Mouse (Mus musculus) CD4-positive helper T cell, adult 2 months (primary cell): ENCODE measurements around the gene Ep400.
"Not testable (repeated sequence)": the region's sequence is repeated elsewhere in the genome, so short reads cannot be mapped to it uniquely, and the experiment has no call there.

Experiments used
- DNase-seq: peaks from one replicate; pipeline ENCODE4 v3.0.0-alpha.2; 2012; ENCODE audit warnings: low read depth, missing footprints, low spot score

Ep400 gene

DNA sequence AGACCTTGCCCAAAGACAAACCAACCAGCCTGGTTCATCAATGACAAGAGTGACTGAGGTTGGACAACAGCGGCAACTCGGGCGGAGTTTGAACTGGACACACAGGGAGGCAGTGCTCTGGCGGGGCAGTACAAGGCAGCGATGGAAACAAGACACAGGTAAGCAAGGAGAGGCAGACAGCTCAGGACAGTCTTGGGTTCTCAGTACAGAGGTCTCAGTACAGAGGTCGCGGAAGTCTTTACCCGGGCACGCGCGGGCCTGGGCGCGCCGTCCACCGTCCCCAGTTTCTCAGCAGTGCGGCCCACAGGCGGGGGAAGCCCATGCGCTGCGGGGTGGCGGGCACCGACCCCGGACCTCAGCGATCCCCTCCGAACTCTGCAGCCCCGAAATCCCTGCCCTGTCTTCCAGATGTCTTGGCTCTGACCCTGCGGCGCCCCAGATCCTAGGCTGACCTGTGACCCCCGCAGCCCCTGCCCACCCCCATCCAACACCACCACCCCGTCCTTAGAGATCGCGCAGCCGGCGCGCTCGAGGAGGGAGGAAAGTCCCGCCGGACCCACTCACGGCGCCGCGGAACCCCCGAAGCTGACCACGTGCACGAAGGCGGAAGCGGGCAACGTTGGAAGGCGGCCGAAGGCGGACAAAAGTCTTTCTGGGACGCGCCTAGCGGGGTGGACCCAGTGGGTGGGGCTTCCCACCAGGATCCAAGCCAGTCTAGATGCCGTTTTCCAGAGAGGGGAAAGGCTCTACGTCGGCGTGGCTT, 9.7 kb upstream of the Ep400 start, which contains the start of gene Pus1:
Pus1 (minus strand) TSS at position 662 of the 763 bp plus-strand sequence.
- DNase-seq: peak; percentile 84

DNA sequence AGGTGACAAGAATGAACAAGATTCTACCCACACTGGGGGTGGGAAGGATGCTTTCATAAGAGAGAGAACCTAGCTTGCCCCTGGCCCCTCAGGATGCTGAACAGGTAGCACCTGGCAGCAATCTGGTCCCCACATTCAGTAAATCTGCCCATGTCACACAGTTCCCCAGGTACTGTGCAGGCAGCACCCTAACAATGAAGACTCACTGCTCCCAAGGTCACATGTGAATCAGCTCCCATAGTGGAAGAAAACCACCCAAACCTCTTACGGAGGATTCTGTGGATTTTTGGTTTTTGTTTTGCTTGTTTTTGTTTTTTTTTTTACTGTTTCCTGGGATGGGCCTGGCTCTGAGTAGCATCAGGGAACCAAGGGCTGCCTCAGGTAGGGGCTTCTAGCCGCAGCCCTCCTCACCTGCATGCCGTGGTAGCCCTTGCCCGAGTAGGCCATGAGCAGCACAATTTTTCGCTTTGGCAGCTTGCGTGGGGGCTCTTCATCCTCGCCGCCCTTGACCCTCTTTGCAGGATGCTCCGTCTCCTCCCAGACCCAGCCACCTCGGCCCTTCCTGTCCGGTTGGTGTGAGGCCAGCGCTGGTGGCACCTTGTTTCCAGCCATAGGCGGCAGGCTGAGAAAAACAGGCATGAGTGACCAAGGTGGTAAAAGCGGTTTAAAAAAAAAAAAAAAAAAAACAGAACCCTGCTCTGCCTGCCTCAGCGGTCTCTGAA, 8.9 kb upstream of the Ep400 start:
- DNase-seq: peak; percentile 14

DNA sequence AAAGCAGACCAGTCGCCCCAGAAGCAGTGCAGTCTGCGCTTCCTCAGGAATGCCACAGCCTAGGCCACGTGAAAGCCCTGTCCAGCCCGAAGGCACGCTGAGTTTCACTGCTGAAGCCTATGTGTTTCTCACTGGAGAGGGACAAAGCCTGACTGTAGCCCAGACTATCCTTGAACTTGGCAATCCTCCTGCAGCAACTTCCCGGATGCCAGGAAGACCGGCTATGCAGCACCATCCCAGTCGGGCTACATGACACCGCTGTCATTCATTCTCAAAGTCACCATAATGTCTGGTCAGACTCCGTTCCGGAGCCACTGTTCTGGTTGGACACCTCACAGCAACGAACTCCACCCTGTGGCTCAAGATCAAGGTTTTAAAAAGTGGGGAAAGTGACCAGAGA, 7.7 kb upstream of the Ep400 start:
- DNase-seq: no peak

DNA sequence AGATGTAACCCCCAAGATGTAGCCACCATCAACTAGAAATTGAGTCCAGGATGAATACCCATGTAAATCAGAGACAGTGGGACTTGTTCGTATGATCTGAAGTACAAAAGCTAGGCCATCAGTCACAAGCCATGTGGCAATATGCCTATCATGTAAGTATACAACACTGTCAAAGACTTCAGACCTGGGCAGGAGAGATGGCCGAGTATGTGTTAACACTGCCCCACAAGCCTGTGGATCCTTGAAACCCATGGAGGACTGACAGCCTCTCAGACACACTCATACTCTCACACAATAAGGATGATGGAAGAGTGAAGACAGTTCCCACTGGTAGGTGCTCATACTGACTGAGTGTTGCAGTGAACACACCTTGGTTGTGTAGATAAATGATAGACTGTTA, 5.6 kb upstream of the Ep400 start:
- no peak for DNase-seq

DNA sequence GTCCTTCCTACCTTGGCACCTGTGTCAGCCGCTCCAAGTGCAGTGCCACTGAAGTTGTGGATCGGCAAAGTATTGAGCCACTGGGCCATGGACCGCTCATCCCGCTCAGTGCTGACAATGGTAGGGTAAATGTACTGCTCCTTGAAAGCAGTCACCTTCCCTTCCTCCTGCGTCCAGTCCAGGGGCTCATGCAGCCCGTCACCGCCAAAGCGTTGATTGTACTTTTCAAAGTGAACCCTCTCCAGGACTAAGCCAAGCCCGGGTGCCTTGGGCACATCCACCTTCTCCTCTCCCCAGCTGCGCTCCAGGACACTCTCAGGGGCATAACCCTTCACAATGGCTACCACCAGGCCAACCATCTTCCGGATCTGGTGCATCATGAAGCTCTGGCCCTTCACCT, 4.0 kb upstream of the Ep400 start:
- DNase-seq: no peak

DNA sequence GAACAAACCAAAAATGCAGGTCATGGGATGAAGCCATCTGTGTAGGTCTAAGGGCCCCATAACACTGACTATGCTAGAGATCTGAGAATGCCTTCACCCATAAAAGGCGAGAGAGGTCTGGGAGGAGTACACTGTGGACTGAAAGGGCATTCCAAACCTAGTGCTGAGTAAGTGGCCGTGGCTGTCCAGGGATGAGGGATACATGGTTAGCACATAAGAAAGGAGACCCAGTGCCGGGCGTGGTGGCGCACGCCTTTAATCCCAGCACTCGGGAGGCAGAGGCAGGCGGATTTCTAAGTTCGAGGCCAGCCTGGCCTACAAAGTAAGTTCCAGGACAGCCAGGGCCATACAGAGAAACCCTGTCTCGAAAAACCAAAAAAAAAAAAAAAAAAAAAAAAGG, 2.4 kb upstream of the Ep400 start:
- DNase-seq: not testable (repeated sequence)

DNA sequence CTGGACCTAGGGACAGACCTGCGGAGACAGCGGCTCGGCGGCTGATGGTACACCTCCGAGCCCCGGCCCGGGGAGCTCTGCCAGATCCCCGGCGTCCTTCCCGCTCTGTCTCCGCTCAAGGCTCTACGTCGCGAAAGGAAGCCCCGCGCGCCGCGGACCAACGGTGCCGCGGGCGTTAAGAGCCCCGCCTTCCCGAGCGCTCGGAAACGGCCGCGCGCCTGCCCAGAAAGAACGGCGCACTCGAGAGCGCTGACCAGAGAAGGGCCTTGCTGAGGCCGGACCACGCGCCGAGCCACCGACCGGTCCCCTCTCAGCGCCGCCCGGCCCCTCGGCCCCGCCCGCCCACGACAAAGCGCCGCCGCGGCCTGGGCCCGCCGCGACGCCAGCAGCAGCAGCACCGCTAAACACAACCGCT, 479 bp downstream of the Ep400 start:
- peak; percentile 80 for DNase-seq

DNA sequence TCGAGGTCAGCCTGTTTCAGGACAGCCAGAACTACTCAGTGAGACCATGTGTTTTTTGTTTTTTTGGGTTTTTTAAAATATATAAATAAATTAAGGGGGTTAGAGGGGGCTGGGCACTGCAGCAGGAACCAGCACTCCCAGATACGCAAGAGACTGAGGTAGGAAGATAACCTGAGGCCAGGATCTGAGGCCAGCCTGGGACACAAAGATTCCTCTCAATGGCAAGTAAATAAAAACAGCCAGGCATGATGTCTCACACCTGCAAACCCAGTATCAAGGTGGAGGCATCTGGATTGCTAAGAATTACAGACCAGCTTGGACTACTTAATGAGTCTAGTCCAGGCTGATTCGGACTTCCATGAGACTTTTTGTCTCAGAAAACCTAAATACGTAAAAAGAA, 1.2 kb downstream of the Ep400 start:
- no peak for DNase-seq

DNA sequence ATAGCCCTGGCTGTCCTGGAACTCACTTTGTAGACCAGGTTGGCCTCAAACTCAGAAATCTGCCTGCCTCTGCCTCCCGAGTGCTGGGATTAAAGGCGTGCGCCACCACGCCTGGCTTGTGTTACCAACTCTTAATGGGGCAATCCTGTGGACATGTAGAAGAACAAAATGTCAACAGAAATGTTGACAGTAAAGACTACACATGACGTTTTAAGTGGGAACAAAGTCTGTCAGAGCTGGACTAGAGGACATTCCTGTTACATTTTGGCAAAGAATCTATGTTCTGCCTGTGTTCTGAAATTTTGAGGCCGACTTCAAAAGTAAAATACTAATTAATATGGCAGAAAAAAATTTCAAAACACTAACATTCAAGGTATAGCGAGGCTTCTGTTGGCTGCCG, 6.6 kb downstream of the Ep400 start:
- no peak for DNase-seq

DNA sequence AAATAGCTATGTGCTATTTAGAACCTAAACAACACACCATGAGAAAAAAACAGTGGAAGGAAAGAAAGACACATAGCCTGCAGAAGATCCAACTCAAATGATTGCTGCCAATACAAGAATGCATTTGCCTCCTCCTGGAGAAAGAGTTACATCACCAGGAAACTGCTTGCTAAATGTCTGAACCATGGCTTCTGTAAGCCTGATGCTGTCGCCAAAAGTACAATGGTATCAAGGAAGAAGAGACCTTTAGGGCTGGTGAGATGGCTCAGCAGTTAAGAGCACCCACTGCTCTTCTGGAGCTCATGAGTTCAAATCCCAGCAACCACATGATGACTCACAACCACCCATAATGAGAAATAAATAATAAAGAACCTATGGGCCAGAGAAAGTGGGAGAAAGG, 25.5 kb downstream of the Ep400 start:
- DNase-seq: no peak

DNA sequence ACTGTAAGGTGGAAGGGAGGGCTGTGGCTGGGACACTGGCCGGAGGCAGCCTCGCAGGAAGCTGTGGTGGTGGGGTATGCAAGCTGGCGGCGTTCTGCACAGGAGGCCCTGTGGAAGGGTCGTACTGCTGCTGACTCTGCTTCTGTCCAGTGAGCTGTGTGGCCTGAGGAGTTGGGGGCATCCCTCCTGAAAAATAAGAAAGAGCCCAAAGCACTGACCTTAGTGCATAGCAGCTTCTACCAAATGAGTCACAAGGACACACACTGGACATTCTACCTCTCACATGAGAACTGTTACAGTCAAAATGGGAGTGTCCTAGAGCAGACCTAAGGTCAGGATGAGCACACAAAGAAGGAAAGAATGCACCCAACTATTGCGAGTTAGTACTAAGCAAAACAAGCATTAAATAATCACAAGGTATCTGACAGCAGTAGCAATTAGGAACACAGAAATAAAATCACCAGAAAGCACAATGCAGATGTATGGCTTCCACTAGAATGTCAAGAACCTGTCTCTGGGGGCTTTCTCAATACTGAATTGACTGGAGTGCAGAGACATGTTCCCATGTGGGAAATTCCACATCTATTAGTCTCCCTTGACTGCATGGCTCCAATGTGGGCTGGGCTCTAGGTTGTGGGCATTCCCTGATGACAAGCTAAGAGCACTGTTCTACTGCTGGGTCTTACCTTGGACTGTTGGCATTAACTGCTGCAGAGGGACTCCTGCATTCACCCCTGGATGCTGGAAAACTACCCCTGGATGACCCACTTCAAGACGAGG, 30.8 kb downstream of the Ep400 start:
- DNase-seq: no peak

DNA sequence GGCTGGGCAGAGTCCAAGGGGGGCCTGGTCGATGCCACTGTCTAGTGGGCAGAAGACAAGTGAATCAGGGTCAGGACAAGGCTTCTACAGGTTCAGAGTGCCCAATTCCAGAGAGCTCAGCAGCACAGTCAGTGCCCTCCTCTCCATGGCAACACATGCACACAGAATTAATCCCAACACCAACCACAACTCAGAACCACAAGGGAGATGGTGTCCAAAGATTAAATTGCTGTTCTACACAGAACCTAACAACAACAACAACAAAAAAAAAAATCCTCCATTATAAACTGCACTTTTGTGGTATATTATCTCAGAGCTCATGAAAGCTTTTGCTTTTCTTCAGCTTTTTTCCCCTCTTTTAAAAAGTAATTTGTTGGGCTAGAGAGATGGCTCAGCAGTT, 34.9 kb downstream of the Ep400 start:
- peak; percentile 58 for DNase-seq

DNA sequence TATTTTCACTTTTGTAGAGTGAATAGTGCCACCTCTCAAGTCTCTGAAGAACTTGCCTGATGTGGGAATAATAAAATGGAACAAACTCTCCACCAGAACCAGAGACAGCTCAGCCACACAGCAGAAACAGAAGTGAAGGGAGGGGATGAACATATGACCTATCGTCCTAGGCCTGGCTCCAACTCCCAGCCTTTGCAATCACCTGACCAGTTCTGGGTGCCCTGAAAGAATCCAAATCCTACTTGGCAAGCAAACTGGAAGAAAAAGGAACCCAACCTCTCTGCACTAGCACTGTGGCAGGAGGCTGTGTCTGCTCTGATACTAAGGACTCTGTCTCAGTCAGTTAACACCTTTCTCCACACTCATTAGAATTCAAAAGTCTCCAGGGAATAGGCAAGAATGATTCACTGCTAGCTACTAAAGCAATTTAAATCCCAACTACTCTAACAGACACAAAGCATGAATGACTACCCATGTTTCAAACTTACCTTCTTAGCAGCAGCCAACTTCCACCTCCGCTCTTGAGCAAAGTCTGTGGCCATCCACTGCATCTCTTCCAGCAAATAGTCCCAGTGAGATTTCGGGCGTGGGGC, 37.2 kb downstream of the Ep400 start:
- DNase-seq: no peak

DNA sequence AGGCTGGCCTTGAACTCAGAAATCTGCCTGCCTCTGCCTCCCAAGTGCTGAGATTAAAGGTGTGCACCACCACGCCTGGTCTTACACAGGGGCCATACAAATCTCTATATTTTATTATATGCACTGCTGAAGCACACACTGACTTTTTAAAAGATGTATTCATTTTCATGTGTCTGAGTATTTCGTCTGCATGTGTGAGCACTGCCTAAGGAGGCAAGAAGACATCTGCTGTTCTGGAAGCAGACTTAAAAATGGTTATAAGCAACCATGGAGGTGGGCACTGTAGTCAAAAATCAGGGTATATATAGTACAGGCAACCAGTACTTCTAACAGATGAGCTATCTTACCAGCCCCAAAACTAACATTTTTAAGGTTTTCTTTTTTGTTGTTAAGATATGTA, 39.3 kb downstream of the Ep400 start:
- DNase-seq: no peak

DNA sequence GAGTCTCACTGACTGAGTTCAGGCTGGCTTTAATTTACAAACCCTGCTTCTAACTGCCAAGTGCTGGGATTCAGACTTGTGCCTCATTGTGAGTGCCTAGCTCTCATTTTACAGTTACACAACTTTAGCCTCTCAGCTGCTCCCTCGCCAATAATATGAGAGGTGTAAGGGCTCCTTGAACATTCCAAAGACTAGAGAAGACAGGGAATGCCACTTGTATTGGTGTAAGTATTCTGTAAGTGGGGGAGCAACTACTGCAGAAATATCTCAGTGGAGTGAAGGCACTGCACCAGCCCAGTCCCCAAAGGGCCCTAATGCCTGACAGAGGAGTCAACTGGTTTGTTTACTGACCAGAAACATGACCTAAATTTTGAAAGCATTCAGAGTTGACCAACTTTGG, 42.7 kb downstream of the Ep400 start:
- DNase-seq: no peak

DNA sequence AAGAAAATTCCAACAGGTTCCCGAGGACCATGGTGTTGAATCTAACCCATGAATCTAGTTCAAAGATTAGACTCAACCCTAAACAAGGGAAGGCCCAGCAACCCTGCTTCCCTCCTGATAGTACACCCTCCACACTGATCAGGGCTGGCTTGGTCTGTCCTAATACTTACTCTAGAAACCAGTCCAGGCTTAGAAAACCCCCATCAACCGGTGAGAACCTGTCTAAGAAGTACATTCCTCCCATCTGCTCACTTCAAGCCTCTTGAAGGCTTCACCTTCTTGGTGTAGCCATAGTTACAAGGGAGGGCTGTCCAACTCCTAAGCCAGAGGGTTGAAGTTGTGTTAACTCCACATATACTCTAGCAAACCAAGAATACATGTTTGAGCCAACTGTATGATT, 47.0 kb downstream of the Ep400 start:
- no peak for DNase-seq

DNA sequence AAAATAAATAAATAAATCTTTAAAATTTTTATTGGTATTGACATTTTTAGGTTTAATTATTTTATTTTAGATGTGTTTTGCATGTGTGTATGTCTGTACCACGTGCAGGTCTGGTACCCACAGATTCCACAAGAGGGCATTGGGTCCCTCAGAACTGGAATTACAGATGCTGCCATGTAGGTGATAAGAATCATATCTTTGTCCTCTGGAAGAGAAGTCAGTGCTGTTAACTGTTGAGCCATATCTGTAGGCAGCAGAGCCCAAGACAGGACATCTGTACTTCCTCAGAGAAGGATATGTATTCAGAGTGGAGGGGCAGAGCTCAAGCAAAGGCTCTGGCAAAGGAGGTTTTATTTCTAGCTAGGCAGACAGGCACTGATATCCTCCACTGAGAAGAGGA, 49.1 kb downstream of the Ep400 start:
- DNase-seq: not testable (repeated sequence)

DNA sequence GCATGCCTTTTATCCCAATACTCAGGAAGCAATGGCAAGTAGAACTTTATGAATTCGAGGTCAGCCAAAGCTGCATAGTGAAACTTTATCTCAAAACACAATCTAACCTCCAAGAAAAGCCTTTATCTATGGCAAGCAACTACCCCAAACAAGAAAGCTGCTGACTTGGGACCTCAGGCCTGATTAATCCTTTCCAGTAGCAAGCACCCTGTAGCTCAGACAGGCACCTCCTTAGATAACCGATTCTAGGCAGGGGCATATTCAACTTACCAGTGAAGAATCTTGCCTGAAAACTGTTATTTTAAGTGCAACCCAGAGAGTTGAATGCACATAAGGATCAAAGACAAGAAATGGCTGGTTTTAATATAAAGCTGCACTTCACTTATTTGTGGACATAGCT, 59.1 kb downstream of the Ep400 start:
- no peak for DNase-seq

DNA sequence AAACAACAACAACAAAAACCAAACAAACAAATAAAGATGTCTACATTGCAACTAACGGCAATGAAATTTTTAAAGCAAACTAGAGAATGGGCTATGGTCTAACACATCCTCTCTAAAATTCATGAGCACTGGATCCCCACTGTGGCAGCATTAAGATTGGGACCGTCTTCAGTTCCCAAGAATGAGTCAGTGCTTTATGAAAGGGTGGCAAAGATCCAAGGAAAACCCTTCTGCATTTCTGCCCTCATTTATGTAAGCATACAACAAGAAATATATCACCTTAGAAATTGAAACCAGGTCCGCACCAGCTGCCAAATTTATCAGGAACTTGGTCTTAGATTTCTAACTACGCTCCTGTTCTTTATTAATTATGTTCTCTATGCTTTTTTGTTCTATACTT, 61.3 kb downstream of the Ep400 start:
- DNase-seq: no peak

DNA sequence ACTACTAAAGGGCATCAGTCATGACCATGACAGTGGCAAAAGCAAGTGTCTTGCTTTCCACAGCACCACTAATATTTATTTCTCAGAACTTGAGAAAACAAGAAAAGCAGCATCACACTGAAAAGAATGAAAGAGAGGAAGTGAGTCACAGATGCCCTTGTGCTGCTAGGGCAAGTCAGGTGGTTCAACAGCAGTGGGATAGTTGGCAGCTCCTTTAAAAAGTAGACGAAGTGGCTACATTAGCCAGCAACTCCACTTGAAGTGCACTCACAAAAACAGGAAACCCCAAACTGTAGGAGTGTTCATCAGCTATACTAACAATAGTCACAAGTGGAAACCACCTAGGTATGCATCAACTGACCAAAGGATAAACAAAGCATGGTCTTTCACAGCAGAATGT, 66.5 kb downstream of the Ep400 start:
- DNase-seq: no peak

DNA sequence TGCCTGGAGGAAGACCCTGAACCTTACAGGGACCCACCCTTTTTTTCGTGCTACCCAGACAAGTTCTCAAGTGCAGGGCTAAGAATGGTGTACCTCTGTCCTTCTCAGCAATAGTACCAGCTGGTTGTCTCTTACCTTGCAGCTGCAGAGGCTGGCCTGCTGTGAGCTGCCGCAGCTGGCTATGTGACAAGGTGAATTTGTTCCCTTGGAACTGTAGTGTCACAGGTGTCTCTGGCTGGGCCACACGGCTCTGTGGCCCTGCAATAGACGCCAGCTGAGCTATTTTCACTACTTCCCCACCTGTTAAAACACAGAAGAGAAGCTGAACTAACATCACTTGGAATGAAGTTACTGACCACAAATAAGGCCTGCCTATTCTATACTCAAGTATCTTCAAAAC, 71.9 kb downstream of the Ep400 start:
- DNase-seq: no peak

DNA sequence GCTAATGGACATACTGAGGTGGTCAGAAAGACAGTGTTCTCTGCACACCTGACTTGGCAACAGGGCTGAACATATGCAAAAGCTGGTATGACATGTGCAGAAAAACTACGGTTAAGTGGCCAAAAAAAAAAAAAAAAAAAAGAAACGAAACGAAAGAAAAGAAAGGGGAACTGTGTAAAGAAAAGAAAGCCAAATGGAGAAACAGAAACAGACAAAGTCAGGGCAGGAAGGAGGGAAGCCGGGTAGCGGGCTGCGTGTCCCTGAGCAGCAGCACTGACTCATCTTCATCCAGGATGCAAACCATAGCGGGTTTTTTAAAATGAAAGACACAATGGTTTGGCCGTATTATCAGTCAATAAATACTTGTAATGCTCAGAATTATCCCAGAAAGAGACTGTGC, 88.5 kb downstream of the Ep400 start:
- no peak for DNase-seq
